Mouse (Mus musculus): ENCODE results near the gene Gm15140.
"Not testable (repeated sequence)": the region's sequence is repeated elsewhere in the genome, so short reads cannot be mapped to it uniquely, and the experiment has no call there.

Gm15140 gene

DNA sequence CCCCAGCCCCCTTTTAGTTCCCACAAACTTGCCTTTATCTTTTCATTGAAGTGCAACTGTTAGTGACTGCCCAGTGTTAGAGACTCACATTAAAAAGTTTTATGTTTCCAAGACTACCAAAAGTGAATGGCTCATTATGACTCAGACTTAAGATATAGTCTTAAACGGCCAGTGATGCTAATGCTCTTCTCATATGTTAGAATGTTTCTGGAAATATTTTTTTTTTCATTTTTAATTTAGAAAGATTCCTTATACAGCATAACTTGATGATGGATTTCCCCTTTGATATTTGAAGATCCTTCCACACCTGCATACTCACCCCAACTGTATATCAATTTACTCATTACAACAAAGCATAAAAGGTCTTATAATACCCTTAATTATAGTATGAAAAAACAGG, at the start of gene Gm15140:
TSS of gene Gm15140 (minus strand) at position 101 of the 400 bp plus-strand sequence.
- not testable (repeated sequence) for DNase-seq
